In genomic region chr10:88826947-88827306, GRCm38 (mm10) we compare ENCODE assay signal across 9 mouse cellular contexts. TPM values are rescaled to one million over a fixed set of nuclear protein-coding genes. Genes with fewer than 3 reads are reported as not detected.
A peak's percentile ranks its signal among the peaks of the same experiment; 100 is the strongest.
DNase-seq lines count a peak whose midpoint lies in the region; ATAC-seq and TF ChIP-seq lines count a peak whose summit lies in the region.
"Not testable (repeated sequence)": the region's sequence is repeated elsewhere in the genome, so short reads cannot be mapped to it uniquely, and the experiment has no call there.
"Had no signal": no experiment of that assay in that cellular context is flagged by ENCODE, and none has a peak within 500 bp of the region (broad histone marks: within the 10 kb centered on the region; RNA-seq: fewer than 3 reads in every experiment).

No protein-coding gene starts in this region.

- peak overlapping the region; percentile 95 for H3K4me3 ChIP-seq in G1E (ENCODE audit: low read depth, low read length)
- peak overlapping the region; percentile 97 for H3K4me3 ChIP-seq in embryonic facial prominence, embryonic 15.5 days (replicated peaks)
- peak overlapping the region; percentile 91 for H3K4me3 ChIP-seq in heart, embryonic 10.5 days
- peak overlapping the region; percentile 97 for H3K4me3 ChIP-seq in hindbrain, embryonic 16.5 days (ENCODE audit: low read length)
- H3K4me3 ChIP-seq in left cerebral cortex, adult 2 months: peak overlapping the region; percentile 85
- peak overlapping the region; percentile 82 for H3K4me3 ChIP-seq in liver, postnatal 0 days (ENCODE audit: low read depth, low read length)
- H3K4me3 ChIP-seq in midbrain, embryonic 15.5 days: peak overlapping the region; percentile 85
- peak overlapping the region; percentile 97 for H3K4me3 ChIP-seq in stomach, embryonic 16.5 days (replicated peaks; ENCODE audit: low read length)

- H3K4me1 ChIP-seq in G1E (ENCODE audit: insufficient read depth, low read depth, low read length); embryonic facial prominence, embryonic 15.5 days; heart, embryonic 10.5 days; hindbrain, embryonic 16.5 days (ENCODE audit: control insufficient read depth, insufficient read depth, low read depth, low read length); stomach, embryonic 16.5 days (ENCODE audit: control insufficient read depth, insufficient read depth, low read length): not testable (repeated sequence)
- peaks cover 13% of the 10 kb centered on the region for H3K4me1 ChIP-seq in liver, postnatal 0 days (ENCODE audit: insufficient read depth)
- H3K4me1 ChIP-seq in midbrain, embryonic 15.5 days: peaks cover 12% of the 10 kb centered on the region

- intact Hi-C loops in left cerebral cortex, adult 2 months (cut with DNase I): loop anchor here (5.0 to 10.0 kb wide), 2 partner anchors 155 to 808 kb away; no protein-coding TSS in a partner anchor

- not testable (repeated sequence) for ATAC-seq in G1E (ENCODE audit: extremely low read depth, insufficient number of reproducible peaks, low FRiP score, poor library complexity, severe bottlenecking); embryonic facial prominence, embryonic 15.5 days (ENCODE audit: insufficient number of reproducible peaks, low FRiP score, low TSS enrichment, low read depth)
- peak; percentile 82 for ATAC-seq in hindbrain, embryonic 16.5 days
- peak; percentile 43 for ATAC-seq in liver, postnatal 0 days
- peak; percentile 79 for ATAC-seq in midbrain, embryonic 15.5 days (replicated peaks)
- peak; percentile 4; the same call in 1 of the 2 replicates for ATAC-seq in stomach, embryonic 16.5 days (ENCODE audit: insufficient read depth, low FRiP score)

- not testable (repeated sequence) for H3K9me3 ChIP-seq in G1E (replicated peaks); embryonic facial prominence, embryonic 15.5 days (replicated peaks); heart, embryonic 10.5 days; hindbrain, embryonic 16.5 days (ENCODE audit: control insufficient read depth, low read length); liver, postnatal 0 days (ENCODE audit: low read length); midbrain, embryonic 15.5 days; stomach, embryonic 16.5 days (replicated peaks; ENCODE audit: control insufficient read depth, low read length)

- H3K27ac ChIP-seq in embryonic facial prominence, embryonic 15.5 days (replicated peaks); hindbrain, embryonic 16.5 days (ENCODE audit: low read depth, low read length); left cerebral cortex, adult 2 months; liver, postnatal 0 days (ENCODE audit: low read depth); stomach, embryonic 16.5 days (ENCODE audit: low read length): not testable (repeated sequence)
- peak overlapping the region; percentile 86 for H3K27ac ChIP-seq in heart, embryonic 10.5 days
- 0 out of 2 replicates have a peak overlapping the region, but pooled peaks have one; percentile 7 for H3K27ac ChIP-seq in midbrain, embryonic 15.5 days

- H3K4me2 ChIP-seq in embryonic facial prominence, embryonic 15.5 days (replicated peaks): peak overlapping the region; percentile 77
- peak overlapping the region; percentile 65 for H3K4me2 ChIP-seq in hindbrain, embryonic 16.5 days (ENCODE audit: low read length)
- H3K4me2 ChIP-seq in liver, postnatal 0 days (ENCODE audit: low read depth, low read length): peak overlapping the region; percentile 78
- H3K4me2 ChIP-seq in midbrain, embryonic 15.5 days: peak overlapping the region; percentile 80
- peak overlapping the region; percentile 85 for H3K4me2 ChIP-seq in stomach, embryonic 16.5 days (ENCODE audit: low read depth, low read length)

- not testable (repeated sequence) for H3K27me3 ChIP-seq in G1E (ENCODE audit: insufficient read depth, low read length); embryonic facial prominence, embryonic 15.5 days; heart, embryonic 10.5 days (ENCODE audit: insufficient read depth, poor library complexity, severe bottlenecking); hindbrain, embryonic 16.5 days (replicated peaks; ENCODE audit: control insufficient read depth, insufficient read depth, low read length); liver, postnatal 0 days (ENCODE audit: insufficient read depth, low read length); midbrain, embryonic 15.5 days (replicated peaks); stomach, embryonic 16.5 days (ENCODE audit: control insufficient read depth, insufficient read depth, low read length)

- DNase-seq in G1E (ENCODE audit: low spot score); heart, embryonic 10.5 days (ENCODE audit: low spot score); left cerebral cortex, adult 2 months (ENCODE audit: extremely low spot score in 1 of 2, low spot score in 2 of 2); liver, postnatal 0 days: not testable (repeated sequence)

- H3K9ac ChIP-seq in embryonic facial prominence, embryonic 15.5 days: not testable (repeated sequence)
- H3K9ac ChIP-seq in hindbrain, embryonic 16.5 days (ENCODE audit: low read depth, low read length): peak overlapping the region; percentile 72
- peak overlapping the region; percentile 69 for H3K9ac ChIP-seq in liver, postnatal 0 days (replicated peaks)
- H3K9ac ChIP-seq in midbrain, embryonic 15.5 days: peak overlapping the region; percentile 51
- H3K9ac ChIP-seq in stomach, embryonic 16.5 days (ENCODE audit: low read length): peak overlapping the region; percentile 61

- not testable (repeated sequence) for TF ChIP-seq CTCF in G1E (IDR thresholded peaks at IDR 0.05; ENCODE audit: low read depth, low read length); left cerebral cortex, adult 2 months (IDR thresholded peaks at IDR 0.05); liver, postnatal 0 days (IDR thresholded peaks at IDR 0.05; ENCODE audit: low read depth)

- H3K36me3 ChIP-seq in G1E (replicated peaks): peaks cover 33% of the 10 kb centered on the region
- H3K36me3 ChIP-seq in embryonic facial prominence, embryonic 15.5 days: peaks cover 17% of the 10 kb centered on the region
- peaks cover 22% of the 10 kb centered on the region for H3K36me3 ChIP-seq in heart, embryonic 10.5 days
- H3K36me3 ChIP-seq in hindbrain, embryonic 16.5 days (ENCODE audit: control insufficient read depth, insufficient read depth, low read length); liver, postnatal 0 days (replicated peaks; ENCODE audit: insufficient read depth, low read length); midbrain, embryonic 15.5 days (replicated peaks); stomach, embryonic 16.5 days (ENCODE audit: control insufficient read depth, insufficient read depth, low read length): not testable (repeated sequence)

- not testable (repeated sequence) for TF ChIP-seq EP300 in liver, postnatal 0 days (IDR thresholded peaks at IDR 0.05; ENCODE audit: low read depth)

- WGBS in embryonic facial prominence, embryonic 15.5 days: 2% methylated on average over 6 of the region's 6 CpGs
- WGBS in heart, embryonic 10.5 days: 2% methylated on average over 6 of the region's 6 CpGs
- WGBS in hindbrain, embryonic 16.5 days: 2% methylated on average over 6 of the region's 6 CpGs
- 2% methylated on average over 6 of the region's 6 CpGs for WGBS in liver, postnatal 0 days (ENCODE audit: insufficient replicate concordance)
- 2% methylated on average over 6 of the region's 6 CpGs for WGBS in midbrain, embryonic 15.5 days
- 4% methylated on average over 6 of the region's 6 CpGs for WGBS in stomach, embryonic 16.5 days

RNA-seq across cellular contexts. Expression of gene Utp20, which starts 0.3 kb away (rescaled TPM):
- total RNA-seq in G1E (2014; fragmentation: Nextera tagmentation) (50.5 and 67.8 TPM in 2 replicates), G1E (2017) (30.3 and 34.3 TPM in 2 replicates)
- 25.7 and 33.7 TPM in 2 replicates for polyA plus RNA-seq in G1E (2012)
- 13.1 and 14.4 TPM in 2 replicates for polyA plus RNA-seq in embryonic facial prominence, embryonic 15.5 days (2015; fragmentation: Nextera tagmentation; extraction: Ambion mirVana)
- polyA plus RNA-seq in heart, embryonic 10.5 days (2016; fragmentation: Nextera tagmentation; extraction: Ambion mirVana): 16.9 and 17.6 TPM in 2 replicates
- 7.7 and 10.4 TPM in 2 replicates for polyA plus RNA-seq in hindbrain, embryonic 16.5 days (2015; fragmentation: Nextera tagmentation; extraction: Ambion mirVana)
- 10 to 100 TPM; 17.9 to 19.3 TPM for total RNA-seq in left cerebral cortex, adult 2 months (2021)
- polyA plus RNA-seq in liver, postnatal 0 days (2015; fragmentation: Nextera tagmentation; extraction: Ambion mirVana): 3.2 and 3.6 TPM in 2 replicates
- polyA plus RNA-seq in midbrain, embryonic 15.5 days (2015; fragmentation: Nextera tagmentation; extraction: Ambion mirVana): 8.8 and 9.7 TPM in 2 replicates
- polyA plus RNA-seq in stomach, embryonic 16.5 days (2015; fragmentation: Nextera tagmentation; extraction: Ambion mirVana): 13.4 and 14.6 TPM in 2 replicates

RNA-seq across cellular contexts. Expression of gene Slc5a8, which starts 58.9 kb away (rescaled TPM):
- total RNA-seq in G1E (2014; fragmentation: Nextera tagmentation) (not detected in 2 replicates), G1E (2017) (0.06 and 0.11 TPM in 2 replicates)
- polyA plus RNA-seq in G1E (2012): not detected in 2 replicates
- polyA plus RNA-seq in embryonic facial prominence, embryonic 15.5 days (2015; fragmentation: Nextera tagmentation; extraction: Ambion mirVana): 1.4 and 1.7 TPM in 2 replicates
- 0.04 and 0.09 TPM in 2 replicates for polyA plus RNA-seq in heart, embryonic 10.5 days (2016; fragmentation: Nextera tagmentation; extraction: Ambion mirVana)
- 0.05 and 0.11 TPM in 2 replicates for polyA plus RNA-seq in hindbrain, embryonic 16.5 days (2015; fragmentation: Nextera tagmentation; extraction: Ambion mirVana)
- total RNA-seq in left cerebral cortex, adult 2 months (2021): under 1 TPM in 1 of 2 experiments, not detected in 1; 0.07 TPM
- polyA plus RNA-seq in liver, postnatal 0 days (2015; fragmentation: Nextera tagmentation; extraction: Ambion mirVana): not detected in 2 replicates
- 0.10 and 0.15 TPM in 2 replicates for polyA plus RNA-seq in midbrain, embryonic 15.5 days (2015; fragmentation: Nextera tagmentation; extraction: Ambion mirVana)
- 0.12 and 0.30 TPM in 2 replicates for polyA plus RNA-seq in stomach, embryonic 16.5 days (2015; fragmentation: Nextera tagmentation; extraction: Ambion mirVana)
- total RNA-seq: granulocyte monocyte progenitor cell, adult 5-6 weeks had no signal
